Mouse (Mus musculus): ENCODE results near the gene Ffar1.

DNA sequence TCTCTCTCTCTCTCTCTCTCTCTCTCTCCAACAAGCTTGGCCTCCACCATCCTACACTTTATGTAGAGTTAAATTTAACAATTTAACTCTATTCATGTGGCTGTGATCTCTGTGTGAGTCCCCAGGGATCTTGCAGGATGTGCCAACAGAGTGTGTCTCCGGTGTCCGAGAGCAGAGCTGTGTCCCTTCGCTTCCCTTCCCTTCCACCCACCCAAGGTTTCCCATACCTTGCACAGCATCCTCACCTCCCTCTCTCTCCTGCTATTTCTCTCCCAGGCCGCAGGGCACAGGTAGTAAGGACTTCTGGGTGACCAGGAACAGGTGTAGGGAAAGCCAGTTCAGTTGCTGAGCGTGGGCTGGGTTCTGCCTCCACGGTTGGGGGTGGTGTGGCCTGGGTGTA is 17.6 kb upstream of the Ffar1 start:
- TF ChIP-seq CTCF (IDR thresholded peaks at IDR 0.05; ENCODE audit: borderline replicate concordance, insufficient read depth, low read depth, low read length) (no peak), POLR2A (IDR thresholded peaks at IDR 0.05; ENCODE audit: borderline replicate concordance, insufficient read depth, low read length) (no peak)
